Mouse (Mus musculus) layer of hippocampus, postnatal 14 days (tissue): ENCODE results near the gene Thra. TPM values are rescaled to one million over a fixed set of nuclear protein-coding genes. Genes with fewer than 3 reads are reported as not detected.
"Not testable (repeated sequence)": the region's sequence is repeated elsewhere in the genome, so short reads cannot be mapped to it uniquely, and the experiment has no call there.

ENCODE experiments used
- DNase-seq, 2 experiments: peaks; one replicate each; pipeline ENCODE4 v3.0.0; 2021 to 2022; ENCODE audit warnings: low spot score in 2 of 2, mixed read lengths in 1 of 2
- long read RNA-seq, 2 experiments: library from polyadenylated mRNA; stranded (forward); transcript quantifications; one replicate each; pipeline ENCODE4 v2.0.0; 2021
- total RNA-seq, 2 experiments: library from RNA; stranded (reverse); gene quantifications; 2 replicates each; pipeline ENCODE4 v1.2.3; 2021

Thra gene
- total RNA-seq, result 1,000 to 10,000 TPM; 1,264 to 1,291 TPM
- long read RNA-seq, experiment 1, transcript Thra-201 (10 exons, 2,452 nt), result major isoform, 130 of 364 reads
- long read RNA-seq, experiment 1, partial matches to known transcripts, result 99 of 364 reads
- long read RNA-seq, experiment 1, other reads (novel, unspliced or antisense), result 129 of 364 reads
- long read RNA-seq, experiment 2, transcript Thra-203 (9 exons, 1,240 nt), result minor isoform, 6 of 483 reads
- long read RNA-seq, experiment 2, transcript Thra-201 (10 exons, 2,452 nt), result major isoform, 113 of 483 reads
- long read RNA-seq, experiment 2, partial matches to known transcripts, result 137 of 483 reads
- long read RNA-seq, experiment 2, other reads (novel, unspliced or antisense), result 225 of 483 reads

DNA sequence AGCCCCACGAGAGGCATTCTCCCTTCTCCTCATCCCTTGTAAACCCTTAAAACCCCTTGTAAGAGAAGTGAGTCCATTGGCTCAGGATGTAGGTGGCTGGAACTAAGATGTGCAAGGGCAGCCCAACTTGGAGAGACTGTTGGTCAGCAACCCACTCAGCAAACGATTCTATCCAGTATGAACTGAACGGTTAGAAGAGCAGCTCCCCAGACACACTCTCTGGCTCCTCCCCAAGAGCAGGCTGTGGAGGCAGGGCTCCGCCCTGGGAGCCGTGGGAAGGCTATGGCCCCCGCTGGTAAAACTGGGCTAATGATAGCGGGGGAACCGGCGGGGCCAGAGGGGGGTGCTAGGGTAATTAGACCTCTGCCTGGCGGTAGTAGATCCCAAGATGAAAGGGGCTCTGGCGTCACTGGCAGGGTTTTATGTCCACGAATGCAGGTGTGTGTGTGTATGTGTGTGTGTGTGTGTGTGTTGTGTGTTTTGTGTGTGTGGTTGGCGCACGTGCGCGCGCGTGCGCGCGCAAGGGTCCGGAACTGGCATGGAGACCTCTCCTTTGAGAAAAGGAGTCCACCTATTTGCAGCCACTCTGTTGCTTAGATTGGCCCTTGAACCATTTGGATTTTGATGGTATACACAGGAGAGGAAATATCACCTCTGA is at the start of gene Thra:
Gene Thra (plus strand): TSS at position 246 of the 658 bp plus-strand sequence.
- DNase-seq, result peak; percentile 78 to 80

DNA sequence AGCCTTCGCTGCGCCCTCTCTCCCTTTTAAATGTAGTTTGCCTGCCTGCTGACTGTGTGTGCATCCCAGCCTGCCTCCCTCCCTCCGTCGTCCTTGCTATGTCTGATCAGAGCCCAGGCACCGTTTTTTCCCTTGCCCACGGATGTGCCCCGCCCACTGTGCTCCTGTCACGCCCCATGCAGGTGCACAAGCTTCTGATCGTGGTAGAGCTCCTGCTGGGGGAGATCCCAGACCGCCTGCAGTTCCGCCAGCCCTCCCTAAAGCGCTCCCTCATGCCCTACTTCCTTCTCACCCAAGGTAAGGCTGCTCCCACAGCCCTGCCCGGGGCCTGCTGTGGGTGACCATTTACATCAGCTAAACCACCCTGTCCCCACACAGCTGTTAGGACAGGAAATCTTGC is 47.2 kb upstream of the Thra start:
- no peak for DNase-seq

DNA sequence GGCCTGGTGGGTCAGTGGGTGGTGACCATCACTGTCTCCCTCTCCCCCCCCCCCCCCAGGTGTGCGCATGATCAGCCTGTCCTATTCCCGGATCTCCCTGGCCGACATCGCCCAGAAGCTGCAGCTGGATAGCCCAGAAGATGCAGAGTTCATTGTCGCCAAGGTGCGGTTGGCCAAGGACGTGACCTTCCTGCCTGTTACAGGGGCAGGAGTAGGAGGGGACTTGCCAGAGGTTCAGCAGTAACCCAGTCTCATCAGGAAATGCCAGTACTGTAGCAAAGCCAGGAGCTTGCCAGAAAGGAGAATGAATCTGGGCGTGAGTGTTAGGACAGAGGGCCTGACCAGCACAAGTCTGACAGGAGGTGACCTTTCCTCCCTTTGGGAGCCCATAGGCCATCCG is 46.7 kb upstream of the Thra start:
- no peak for DNase-seq

DNA sequence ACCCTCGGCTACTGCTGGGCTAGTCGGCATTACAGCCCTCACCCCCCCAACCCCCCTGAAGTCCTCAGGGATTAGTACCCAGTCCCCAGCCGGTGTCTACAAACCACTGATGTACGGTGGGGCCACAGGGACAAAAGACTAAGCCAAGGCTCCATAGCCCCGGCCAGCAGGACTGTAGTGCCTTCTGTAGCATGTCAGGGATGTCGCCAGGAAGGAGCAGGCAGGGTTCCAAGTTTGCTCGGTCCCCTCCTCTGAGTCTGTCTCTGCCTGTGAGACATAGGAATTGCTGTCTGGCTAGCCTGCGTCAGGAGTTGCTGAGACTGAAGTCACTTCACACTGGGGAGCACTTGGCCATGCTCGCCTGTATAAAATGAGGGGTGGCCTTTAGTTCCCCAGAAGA is 46.1 kb upstream of the Thra start:
- DNase-seq, result no peak

DNA sequence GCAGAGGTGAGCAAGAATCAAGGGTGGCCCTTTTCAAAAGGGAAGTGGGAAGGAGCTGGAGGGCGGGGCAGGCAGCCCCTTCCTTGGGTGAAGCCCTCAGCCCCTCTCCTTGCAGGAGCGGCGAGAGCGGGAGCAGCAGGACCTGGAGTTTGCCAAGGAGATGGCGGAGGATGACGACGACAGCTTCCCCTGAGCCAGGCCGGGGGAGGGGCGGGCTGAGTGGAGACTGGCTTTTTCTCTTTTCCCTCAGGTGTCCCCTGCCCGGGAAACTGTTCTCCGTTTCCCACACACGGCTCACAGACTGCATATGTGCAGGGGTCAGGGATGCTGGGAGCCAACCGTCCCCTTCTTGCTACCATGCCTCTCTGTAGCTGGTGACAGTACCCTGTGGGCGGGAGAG is 45.0 kb upstream of the Thra start:
- no peak for DNase-seq

DNA sequence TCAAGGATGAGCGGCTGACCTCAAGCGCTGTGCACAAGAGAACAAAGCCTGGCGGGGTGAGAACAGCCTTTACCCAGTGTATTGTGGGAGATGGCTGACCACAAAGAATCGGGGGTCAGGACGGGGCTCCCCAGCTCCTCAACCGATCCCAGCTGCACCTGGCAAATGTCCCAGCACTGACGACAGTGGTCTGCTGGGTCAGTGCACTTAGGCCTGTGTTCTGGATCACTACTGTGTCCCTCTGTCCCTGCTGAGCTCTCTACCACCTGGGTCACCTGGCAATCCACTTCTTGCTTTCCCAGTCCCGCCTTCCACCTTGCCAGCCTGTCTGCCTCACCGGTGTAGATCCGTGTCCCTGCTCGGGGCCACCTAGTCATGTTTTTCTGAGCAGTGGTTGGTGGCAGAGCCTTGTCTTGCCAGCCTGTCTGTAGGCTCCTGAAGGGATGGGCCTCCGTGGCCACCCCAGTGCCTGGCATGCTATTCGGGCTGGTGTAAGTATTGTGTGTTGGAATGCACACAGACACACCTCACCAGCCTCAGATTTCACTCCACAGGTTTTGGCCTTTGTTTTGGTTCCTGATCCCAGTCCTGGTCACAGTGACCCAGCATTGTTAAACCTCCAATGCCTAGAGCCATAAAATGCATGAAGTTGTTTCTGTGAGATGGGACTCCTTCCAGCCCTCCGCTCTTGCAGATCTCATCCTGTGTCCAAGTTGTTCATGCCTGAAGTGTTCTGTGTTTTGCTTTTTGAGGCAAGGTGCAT is 43.8 kb upstream of the Thra start:
- no peak for DNase-seq

DNA sequence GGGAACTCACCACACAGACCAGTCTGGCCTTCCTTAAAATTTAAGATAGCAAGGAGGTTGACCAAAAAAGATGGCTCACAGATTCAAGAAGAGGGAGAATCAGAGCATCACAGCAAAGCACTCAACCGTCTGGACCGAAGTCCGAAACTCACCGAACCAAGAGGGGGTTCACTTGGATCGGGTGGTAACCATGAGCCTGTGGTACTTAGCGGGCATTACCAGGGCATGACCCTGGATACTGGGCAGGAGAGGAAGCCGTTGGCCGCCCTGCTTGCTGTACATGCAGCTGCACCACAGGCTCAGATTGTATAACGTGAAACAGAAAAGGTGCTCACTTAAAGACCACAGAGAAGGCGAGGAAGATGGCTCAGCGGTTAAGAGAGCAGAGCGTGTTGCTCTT is 43.2 kb upstream of the Thra start:
- no peak for DNase-seq

DNA sequence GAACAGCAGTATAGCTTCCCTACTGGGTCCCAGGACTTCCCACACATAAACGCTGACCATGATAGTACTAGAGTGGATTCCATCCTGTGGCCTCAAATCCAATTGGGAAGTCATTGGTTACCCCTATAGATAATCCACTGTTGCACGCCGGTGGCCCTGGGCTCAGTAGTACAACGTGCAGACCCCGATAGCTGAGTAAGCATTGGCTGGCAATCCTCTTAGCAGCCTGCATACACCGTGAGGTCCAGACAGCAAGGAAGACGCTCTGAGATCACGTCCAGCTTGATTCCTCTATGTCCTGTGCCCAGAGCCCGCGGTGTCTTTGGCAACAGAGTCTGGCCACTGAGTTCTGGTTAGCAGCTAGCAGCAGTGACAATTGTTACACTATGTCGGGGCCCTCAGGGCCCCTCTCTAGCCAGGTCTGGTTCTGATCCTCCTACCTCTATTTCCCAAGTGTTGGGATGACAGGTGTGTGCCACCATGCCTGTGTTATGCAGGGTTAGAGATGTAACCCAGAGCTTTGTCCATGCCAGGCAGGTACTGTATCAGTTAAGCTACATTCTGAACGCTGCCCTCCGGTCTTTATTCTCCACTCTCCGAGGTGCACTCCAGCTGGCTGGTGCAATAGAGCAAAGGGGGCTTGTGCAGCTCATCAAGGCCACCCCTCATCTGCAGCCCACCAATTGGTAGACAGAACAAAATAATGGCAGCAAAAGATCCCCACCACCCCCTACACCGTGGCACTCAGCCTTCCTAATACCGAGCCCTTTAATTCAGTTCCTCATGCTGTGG is 41.4 kb upstream of the Thra start:
- no peak for DNase-seq

DNA sequence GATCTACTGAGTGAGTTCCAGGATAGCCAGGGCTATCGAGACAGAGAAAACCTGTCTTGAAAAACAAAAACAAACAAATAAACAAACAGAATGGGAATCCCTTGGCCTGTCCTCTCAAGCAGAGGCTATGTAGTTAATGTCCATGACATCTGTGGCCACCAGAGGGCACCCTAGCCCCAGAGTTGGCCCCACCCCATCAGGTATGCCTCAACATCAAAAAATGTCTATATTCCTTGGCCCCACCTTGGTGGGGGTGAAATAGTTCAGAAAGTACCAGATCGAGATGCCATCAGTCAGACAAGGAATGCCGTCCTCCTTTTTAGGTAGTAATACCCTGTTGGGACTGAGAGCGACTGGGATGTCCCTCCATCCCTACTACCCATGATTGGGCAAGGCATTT is 40.5 kb upstream of the Thra start:
- DNase-seq, result peak; percentile 68 to 80

DNA sequence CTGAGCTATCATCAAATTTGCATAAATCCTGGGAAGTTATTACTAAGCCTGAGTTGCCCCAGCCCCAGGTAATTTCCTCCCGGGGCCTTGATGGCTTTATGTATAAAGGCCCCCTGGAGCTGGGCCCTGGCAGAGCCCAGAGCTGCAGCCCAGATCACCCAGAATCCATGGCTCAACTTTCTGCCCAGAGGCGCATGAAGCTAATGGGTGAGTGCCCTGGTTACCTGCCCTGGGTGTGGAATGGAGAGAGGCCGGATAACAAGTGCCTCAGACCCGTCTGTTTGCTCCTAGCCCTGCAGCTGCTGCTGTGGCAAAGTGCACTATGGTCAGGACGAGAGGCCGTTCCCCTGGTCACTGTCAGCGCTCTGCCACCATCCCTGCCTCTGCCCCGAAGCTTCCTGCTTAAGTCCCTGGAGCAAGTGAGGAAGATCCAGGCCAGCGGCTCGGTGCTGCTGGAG is 39.2 kb upstream of the Thra start, which contains the start of gene Csf3:
Gene Csf3 (plus strand): TSS at position 51 of the 458 bp plus-strand sequence.
- no peak for DNase-seq

DNA sequence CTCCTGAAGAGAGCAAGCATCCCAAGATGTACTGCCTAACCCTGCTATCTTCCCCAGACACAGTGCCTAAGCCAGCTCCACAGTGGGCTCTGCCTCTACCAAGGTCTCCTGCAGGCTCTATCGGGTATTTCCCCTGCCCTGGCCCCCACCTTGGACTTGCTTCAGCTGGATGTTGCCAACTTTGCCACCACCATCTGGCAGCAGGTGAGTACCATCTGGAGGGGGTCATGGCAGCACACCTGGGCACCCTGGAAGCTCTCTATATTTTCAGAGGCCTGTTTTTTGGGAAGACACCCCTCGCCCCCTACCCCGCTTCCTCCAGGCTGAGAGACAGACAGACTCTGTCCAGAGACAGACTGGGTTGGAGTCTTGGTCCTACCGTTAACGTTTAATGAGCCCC is 38.1 kb upstream of the Thra start:
- DNase-seq, result no peak

DNA sequence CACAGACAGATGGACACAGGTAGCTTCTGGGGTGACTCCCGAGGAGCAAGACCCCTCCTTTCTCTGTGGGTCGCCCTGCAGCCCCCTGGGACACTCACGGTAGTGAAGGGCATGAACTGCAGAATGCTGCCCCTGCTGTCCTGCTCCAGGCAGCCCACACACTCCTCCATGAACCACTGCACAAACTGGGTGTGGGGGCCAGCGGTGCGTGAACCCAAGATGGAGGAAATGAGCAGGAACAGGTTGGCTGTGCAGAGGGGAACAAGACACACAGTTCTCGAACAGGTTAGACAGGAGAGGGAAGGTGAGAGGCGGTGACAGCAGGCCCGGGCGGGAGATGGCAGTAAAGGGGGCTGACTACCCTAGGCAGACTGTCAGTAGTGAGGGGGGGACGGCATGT is 35.4 kb upstream of the Thra start:
- no peak for DNase-seq

DNA sequence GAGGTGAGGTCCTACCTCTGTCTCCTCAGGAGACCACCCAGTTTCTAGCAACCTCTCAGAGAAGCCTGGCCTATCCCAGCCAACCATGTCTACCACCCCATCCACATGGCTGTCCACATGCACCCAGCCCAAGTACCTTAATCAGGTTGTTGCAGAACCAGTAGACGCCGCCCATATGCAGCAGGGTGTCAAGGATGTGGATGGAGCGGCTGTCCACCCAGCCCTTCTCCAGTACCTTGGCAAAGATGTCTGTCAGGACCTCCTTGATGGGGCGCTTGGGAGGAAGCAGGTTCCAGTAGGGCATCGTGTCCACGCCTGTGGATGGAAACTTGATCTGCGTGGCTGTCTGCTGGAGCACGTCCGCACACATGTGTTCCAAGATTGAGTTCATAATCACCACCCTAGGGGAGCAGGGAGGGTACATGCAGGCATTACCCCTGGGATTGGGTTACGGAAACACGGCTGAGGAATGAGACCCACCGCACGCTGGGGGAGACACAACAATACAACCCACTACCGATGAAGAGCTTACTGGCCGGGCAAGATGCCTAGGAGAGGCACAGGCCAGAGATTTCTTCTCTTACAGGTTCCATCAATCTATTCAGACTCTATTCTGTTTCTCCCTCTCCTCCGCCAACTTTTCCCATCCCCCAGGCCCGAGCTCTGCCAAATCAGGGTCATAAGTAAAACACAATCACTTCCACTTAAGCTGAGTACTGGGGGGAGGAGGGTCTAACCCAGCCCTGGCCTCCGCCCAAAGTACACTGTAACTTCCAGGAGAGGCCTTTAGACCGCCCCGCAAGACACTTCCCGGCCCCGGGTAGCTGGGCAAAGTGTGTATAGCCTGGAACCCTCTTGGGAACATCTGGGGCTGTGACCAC is 32.8 kb upstream of the Thra start:
- no peak for DNase-seq

DNA sequence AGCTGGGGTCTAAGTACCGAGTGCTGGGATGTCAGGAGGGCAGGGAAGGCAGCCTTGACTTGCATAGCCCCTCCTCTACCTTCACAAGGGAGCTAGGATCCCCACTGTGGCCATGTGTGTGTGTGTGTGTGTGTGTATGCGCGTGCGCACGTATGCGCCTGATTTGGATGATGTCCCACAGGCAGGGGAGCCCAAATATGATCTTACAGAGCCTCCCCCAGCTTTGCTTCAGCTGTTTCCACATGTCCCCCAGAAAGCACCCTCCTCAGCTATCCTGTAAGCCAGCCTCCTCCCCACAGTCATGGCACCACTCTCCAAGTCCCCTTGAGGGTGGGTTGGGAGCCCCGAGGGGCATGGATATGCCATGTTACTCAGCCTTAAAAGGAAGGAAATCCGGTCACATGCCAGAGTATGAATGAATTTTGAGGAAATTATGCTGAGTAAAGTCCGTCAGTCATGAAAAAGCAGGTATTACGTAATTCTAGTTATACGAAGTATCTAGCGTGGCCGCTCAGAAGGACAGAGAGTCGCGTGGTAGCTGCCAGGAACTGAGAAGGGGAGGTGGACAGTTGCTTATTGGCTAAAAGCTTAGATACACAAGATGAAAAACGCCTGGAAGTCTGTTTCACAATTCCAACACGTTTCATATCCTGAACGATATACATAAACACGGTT is 32.0 kb upstream of the Thra start:
- no peak for DNase-seq

DNA sequence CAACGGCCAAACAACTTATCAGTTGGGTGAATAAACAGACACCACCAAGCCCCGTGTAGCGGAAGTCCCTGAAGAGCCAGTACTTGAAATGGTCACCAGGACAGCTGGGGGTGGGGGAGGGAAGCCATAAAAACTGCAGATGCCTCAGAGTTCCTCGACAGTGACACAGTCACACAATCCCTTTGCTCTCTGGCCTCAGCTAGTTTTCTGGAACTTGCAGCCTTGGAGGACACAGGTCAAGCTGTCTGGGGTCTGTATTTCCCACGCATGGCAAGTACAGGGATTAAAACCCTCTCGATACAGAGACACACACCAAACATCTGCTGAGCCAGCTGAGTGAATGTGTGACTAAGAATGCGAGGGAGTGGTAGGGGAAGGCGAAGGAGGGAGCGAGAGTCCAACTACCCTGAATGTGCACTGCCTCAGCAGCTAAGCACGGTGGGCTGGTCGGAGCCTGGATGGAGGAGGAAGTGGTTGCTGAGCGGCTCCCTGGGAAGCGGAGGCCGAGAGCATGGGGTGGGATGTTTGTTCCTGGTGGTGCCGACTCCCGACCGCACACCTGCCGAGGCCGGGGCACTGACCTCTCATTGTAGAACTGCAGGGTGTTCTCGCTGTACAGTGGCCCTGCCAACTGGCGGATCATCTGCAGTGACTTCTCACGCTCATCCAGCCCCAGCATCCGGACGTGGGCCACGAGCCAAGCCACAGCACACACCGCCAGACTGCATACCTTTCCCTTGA is 31.3 kb upstream of the Thra start:
- no peak for DNase-seq

DNA sequence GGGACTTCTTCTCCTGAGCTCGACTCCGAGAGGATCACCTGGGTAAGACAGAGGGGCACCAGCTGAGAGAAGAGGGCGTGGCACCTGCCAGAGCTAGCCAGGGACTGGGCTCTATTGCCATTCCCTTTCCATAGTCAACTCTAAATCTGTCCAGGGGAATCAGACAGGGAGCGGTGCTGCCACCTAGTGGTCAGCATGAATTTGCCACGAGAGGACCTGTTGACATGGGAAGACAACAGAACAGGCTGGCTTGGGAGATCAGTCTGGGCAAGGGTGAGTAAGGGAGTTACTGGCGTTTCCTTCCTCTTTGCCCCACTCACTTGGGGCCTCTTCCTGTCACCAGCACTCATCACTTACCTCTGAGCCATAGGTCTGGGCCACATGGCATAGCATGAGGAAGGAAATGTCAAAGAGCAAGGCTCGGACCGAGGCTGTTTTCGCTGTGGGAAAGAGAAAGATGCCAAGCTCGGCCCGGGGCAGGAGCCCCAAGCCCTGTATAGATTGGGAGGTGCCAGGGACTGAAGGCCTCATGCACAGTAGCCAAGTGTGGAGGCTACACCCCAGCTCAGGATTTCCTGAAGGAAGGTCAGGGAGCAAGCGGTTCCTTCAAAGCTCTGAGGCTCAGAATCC is 29.9 kb upstream of the Thra start:
- peak; percentile 73 to 81 for DNase-seq

DNA sequence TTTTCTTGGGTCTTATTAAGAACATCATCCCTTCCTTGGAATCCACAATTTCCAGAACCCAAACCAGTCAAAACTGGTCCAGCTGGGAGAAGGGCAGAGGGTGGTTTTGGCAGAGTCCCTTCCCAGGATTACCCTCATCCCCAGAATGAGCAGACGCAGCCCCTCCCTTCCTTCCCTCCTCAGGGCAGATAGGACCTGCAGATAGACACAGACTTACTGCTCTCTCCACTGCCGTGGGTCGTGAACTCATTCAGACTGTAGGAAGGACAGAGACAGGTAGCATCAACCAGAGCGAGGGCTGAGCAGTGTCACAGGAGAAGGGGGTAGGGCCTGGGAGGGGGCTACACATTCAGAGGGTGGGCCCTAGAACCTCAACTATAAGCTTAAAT is 29.4 kb upstream of the Thra start:
- no peak for DNase-seq

DNA sequence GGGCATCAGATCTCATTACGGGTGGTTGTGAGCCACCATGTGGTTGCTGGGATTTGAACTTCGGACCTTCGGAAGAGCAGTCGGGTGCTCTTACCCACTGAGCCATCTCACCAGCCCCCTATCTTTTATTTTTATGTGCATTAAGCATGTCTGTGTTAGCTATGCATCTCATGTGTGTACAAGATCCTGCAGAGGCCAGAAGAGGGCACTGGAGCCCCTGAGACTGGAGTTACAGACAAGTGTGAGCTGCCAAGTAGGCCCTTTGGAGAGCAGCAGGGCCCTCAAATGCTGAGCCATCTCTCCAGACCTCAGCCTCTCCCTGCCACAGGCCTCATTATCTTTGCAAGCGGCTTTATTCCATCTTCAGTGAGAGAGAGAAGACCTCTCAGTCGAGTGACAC is 28.4 kb upstream of the Thra start:
- not testable (repeated sequence) for DNase-seq
